In genomic region chr15:80047973-80048372, GRCm38 (mm10) we compare ENCODE assay signal across 12 mouse cellular contexts.
"Had no signal": no experiment of that assay in that cellular context is flagged by ENCODE, and none has a peak within 500 bp of the region (broad histone marks: within the 10 kb centered on the region; RNA-seq: fewer than 3 reads in every experiment).

No protein-coding gene starts in this region.

- H3K4me1 ChIP-seq: midbrain, embryonic 12.5 days had no signal

- H3K36me3 ChIP-seq: limb, embryonic 10.5 days; liver, embryonic 15.5 days; midbrain, embryonic 12.5 days had no signal

- DNase-seq: kidney, adult 8-10 months; kidney, postnatal 25 days; lung, embryonic 14.5 days; lung, postnatal 10 days; right cerebral cortex, postnatal 14 days had no signal

- H3K4me2 ChIP-seq: liver, embryonic 15.5 days; lung, embryonic 14.5 days; midbrain, embryonic 12.5 days had no signal

- H3K27ac ChIP-seq: left cerebral cortex, adult 2 months; limb, embryonic 10.5 days; liver, embryonic 15.5 days; macrophage; midbrain, embryonic 12.5 days had no signal

- H3K4me3 ChIP-seq: left cerebral cortex, adult 2 months; limb, embryonic 10.5 days; liver, embryonic 15.5 days; megakaryocyte, embryonic 14.5 days; midbrain, embryonic 12.5 days had no signal

- H3K9me3 ChIP-seq: limb, embryonic 10.5 days had no signal

- ATAC-seq: midbrain, embryonic 16.5 days had no signal

- H3K9ac ChIP-seq: liver, embryonic 15.5 days; lung, embryonic 14.5 days; midbrain, embryonic 12.5 days had no signal

- H3K27me3 ChIP-seq: liver, embryonic 15.5 days had no signal
